Mouse (Mus musculus): ENCODE measurements at regions not wholly inside any gene's neighbourhood (a gene's known extent, or its start where the extent isn't known, plus 50 kb on each side); places are given as distances from the start of the nearest gene placed in this dataset.

DNA sequence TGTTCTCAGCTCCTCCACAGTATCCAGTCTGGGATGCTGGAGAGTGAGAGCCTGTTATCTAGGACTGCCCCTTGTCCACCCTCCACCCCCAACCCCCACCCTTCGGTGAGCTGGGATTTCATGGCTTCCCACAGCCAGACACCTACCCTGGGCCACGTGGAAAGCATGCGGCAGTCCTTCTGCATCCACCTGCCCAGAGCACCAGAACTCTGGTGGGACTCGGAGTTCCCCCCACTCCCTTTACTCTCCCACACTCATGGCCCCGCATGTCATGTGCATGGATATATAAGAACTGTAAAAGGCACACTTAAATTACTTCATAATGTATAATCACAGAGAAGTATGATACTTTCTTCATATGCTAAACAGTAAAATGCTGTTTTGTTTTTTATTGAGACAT, 175.5 kb upstream of the Ahr start:
- Histone ChIP-seq H3K9ac (no peak overlapping the region), H3K4me2 (replicated peaks) (no peak overlapping the region), H3K4me1 (no peaks in the 10 kb centered on the region), H3K36me3 (no peaks in the 10 kb centered on the region), H3K4me3 (no peak overlapping the region), H3K9me3 (replicated peaks) (no peaks in the 10 kb centered on the region), H3K27ac (no peak overlapping the region), H3K27me3 (no peaks in the 10 kb centered on the region)
- 73% methylated on average over 5 of the region's 5 CpGs for WGBS
- no peak for ATAC-seq (ENCODE audit: low FRiP score)

DNA sequence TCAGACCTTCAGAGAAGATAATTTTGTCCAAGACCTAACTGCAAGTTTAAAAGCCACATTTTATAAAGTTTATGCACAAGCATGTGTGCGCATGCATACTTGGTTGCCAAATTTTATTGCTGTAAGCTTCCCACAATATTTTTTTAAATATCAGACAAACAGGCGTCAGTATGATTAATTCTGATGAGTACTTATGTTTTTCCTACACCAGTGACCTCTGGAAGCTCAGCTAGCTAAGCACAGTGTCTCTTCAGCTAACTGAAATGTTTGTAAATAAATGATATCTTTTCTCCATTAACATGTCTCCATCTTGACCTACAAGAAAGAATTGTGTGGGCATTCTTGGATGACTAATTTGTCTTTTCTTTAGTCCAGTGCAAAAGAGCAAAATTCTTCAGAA, 168.6 kb upstream of the Ahr start:
- Histone ChIP-seq H3K9ac (no peak overlapping the region), H3K27me3 (no peaks in the 10 kb centered on the region), H3K36me3 (no peaks in the 10 kb centered on the region), H3K27ac (no peak overlapping the region), H3K4me1 (no peaks in the 10 kb centered on the region), H3K9me3 (replicated peaks) (no peaks in the 10 kb centered on the region), H3K4me3 (no peak overlapping the region), H3K4me2 (replicated peaks) (no peak overlapping the region)
- WGBS = 89% methylated on average over 2 of the region's 2 CpGs
- no peak for ATAC-seq (ENCODE audit: low FRiP score)

DNA sequence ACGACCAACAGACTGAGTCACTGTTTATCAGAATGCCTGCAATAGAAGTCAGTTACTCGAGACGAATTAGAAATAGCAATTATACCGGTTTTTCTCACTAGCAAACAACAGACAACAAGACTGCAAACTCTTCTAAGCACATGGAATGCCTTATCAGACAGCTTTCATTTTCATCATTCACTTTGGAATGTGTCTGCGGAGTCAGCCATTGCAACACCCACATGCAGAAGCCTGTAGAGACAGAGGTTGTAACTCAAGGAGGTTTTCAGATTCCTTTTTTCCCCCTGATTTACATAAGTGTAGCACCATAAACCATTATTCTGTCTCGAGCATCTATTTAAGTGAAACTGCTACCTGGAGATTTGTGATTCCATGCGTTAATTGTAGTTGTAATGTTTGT, 167.8 kb upstream of the Ahr start:
- Histone ChIP-seq H3K4me3 (no peak overlapping the region), H3K9ac (no peak overlapping the region), H3K4me1 (no peaks in the 10 kb centered on the region), H3K36me3 (no peaks in the 10 kb centered on the region), H3K9me3 (replicated peaks) (no peaks in the 10 kb centered on the region), H3K4me2 (replicated peaks) (no peak overlapping the region), H3K27ac (no peak overlapping the region), H3K27me3 (no peaks in the 10 kb centered on the region)
- ATAC-seq (ENCODE audit: low FRiP score) = no peak
- 80% methylated on average over 7 of the region's 7 CpGs for WGBS

DNA sequence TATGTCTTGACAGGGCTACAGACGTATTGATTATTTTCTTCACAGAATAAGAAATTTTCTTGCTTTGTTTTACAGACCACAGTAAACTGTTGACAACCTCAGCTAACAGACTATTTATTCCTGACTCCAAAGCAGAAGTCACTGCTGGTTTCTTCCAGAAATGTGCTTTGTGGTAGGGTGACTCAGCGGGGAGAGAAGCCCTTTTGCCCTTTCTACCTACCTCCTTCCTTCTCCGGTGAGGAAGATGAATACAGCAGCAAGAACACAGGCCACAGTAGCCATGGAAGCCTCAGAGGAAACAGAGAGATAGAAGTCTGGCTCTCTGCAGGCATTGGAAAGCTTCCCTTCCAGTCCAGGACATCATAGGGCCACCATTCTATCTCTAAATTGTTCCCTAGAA, 159.4 kb upstream of the Ahr start:
- H3K4me2 ChIP-seq (replicated peaks) = no peak overlapping the region
- no peak overlapping the region for H3K9ac ChIP-seq
- no peak overlapping the region for H3K4me3 ChIP-seq
- no peak for ATAC-seq (ENCODE audit: low FRiP score)
- no peaks in the 10 kb centered on the region for H3K9me3 ChIP-seq (replicated peaks)
- no peak overlapping the region for H3K27ac ChIP-seq
- no peaks in the 10 kb centered on the region for H3K27me3 ChIP-seq
- no peaks in the 10 kb centered on the region for H3K4me1 ChIP-seq
- H3K36me3 ChIP-seq = no peaks in the 10 kb centered on the region
- 81% methylated on average over 3 of the region's 3 CpGs for WGBS

DNA sequence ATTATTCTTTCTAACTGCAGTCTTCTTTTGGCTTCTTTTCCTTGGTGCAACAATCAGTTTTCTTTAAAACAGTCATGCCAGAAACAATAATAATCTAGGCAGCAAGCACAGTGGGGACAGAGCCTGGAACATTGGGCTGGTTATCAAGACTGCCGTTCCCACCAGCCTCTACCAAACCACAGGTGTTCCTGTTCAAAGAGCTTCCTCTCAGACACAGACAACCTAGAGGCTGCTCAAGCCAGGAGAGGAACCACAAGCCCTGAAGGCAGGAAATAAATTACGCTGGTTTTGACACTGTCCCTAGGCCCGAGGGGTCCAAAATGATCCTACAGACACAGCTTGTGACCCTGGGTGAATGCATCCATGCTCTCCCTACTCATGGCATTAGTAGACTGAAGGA, 156.1 kb upstream of the Ahr start:
- Histone ChIP-seq H3K27me3 (no peaks in the 10 kb centered on the region), H3K4me2 (replicated peaks) (no peak overlapping the region), H3K9ac (no peak overlapping the region), H3K9me3 (replicated peaks) (no peaks in the 10 kb centered on the region), H3K27ac (no peak overlapping the region), H3K4me1 (no peaks in the 10 kb centered on the region), H3K4me3 (no peak overlapping the region), H3K36me3 (no peaks in the 10 kb centered on the region)
- ATAC-seq (ENCODE audit: low FRiP score) = no peak
- 84% methylated on average over 3 of the region's 3 CpGs for WGBS

DNA sequence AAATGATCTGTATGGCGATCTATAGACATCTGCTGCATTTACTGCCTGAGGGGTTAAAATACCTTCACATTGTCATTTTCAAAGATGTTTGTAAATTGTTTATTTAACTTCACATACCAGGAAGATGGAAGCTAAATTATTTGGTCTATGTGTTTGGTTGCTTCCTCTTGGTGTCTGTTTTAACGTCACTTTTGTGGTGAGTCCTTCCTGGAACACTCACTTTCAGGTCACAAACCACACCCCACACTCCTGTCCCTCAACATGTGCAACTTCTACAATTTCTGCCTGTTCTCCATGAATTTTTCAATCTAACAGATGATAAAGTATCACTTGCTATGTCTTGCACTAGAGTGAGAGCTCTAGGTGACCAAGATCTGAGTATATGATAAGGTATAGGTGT, 151.4 kb upstream of the Ahr start:
- Histone ChIP-seq H3K4me2 (replicated peaks) (no peak overlapping the region), H3K4me3 (no peak overlapping the region), H3K9me3 (replicated peaks) (no peaks in the 10 kb centered on the region), H3K27ac (no peak overlapping the region), H3K4me1 (no peaks in the 10 kb centered on the region), H3K9ac (no peak overlapping the region), H3K27me3 (no peaks in the 10 kb centered on the region), H3K36me3 (no peaks in the 10 kb centered on the region)
- WGBS = 85% methylated on average over 2 of the region's 2 CpGs
- no peak for ATAC-seq (ENCODE audit: low FRiP score)

DNA sequence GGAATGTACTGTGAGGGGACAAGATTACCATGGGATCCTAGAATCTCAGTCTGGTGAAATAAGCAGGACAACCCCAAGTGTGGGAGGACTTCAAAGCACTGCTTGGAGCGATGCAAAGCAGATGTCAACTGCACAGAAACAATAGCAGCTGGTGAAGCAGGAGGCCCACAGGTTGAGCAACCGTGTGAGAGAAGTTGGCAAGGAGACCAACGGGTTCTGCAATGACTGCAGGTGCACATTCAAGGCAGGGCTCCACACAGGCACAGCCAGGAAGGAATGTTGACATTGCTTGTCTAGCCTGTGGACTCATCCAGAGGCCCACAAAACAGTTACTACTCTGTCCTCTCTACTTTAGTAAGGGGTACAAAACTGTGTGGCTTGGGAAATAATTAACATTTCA, 150.4 kb upstream of the Ahr start:
- H3K36me3 ChIP-seq = no peaks in the 10 kb centered on the region
- H3K4me1 ChIP-seq = no peaks in the 10 kb centered on the region
- no peaks in the 10 kb centered on the region for H3K9me3 ChIP-seq (replicated peaks)
- WGBS = 69% methylated on average over 3 of the region's 3 CpGs
- no peak overlapping the region for H3K27ac ChIP-seq
- no peaks in the 10 kb centered on the region for H3K27me3 ChIP-seq
- ATAC-seq (ENCODE audit: low FRiP score) = no peak
- H3K4me3 ChIP-seq = no peak overlapping the region
- no peak overlapping the region for H3K9ac ChIP-seq
- no peak overlapping the region for H3K4me2 ChIP-seq (replicated peaks)

DNA sequence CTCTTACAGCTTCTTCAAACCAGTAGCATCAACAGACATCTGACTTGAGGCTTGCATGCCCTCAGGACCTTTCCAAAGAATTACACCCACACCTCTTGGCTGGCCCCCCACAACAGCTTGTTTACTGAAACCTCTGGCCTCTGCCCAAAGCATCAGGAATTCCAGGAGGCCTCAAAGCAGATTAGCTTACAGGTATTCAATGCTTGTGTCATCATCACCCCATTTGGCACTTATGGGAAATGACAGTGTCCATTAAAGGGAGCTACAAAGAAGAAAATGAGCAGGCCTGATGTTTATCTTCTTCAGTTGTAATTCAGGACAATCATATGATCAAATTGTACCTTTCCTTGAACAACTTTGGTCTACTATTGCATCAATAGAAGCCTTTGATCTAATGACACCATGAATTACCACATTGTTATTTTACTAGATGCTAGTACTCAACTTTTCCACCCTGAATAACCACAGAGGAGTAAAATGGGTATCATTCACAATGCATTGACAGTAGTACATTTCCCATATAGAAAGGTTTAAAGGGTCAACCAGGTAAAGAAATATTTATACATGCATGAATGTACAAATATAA, 147.1 kb upstream of the Ahr start:
- no peaks in the 10 kb centered on the region for H3K36me3 ChIP-seq
- no peak overlapping the region for H3K4me3 ChIP-seq
- H3K4me1 ChIP-seq = no peaks in the 10 kb centered on the region
- no peak for ATAC-seq (ENCODE audit: low FRiP score)
- no peak overlapping the region for H3K9ac ChIP-seq
- no peaks in the 10 kb centered on the region for H3K27me3 ChIP-seq
- H3K9me3 ChIP-seq (replicated peaks) = no peaks in the 10 kb centered on the region
- no peak overlapping the region for H3K4me2 ChIP-seq (replicated peaks)
- no peak overlapping the region for H3K27ac ChIP-seq

DNA sequence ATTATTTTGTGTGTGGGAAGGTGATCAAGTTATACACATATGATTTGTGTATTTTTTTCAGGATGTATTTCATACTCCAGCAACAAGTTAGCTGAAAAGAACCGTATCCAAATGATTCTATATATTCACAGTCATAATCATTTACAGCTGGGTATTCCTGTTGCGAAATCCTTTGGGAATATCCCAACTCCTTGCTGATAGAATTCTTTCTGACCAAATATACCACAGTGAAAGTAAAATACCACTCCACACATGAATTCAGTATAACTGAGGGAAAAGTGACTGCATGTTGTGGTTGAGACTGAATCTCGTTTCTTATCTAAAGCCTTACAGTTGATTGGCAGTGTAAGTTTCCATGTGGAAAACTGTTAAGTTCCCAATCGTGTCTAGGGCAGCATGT, 145.1 kb upstream of the Ahr start:
- no peaks in the 10 kb centered on the region for H3K4me1 ChIP-seq
- 75% methylated on average over 4 of the region's 4 CpGs for WGBS
- no peak overlapping the region for H3K27ac ChIP-seq
- no peak overlapping the region for H3K9ac ChIP-seq
- no peak for ATAC-seq (ENCODE audit: low FRiP score)
- no peaks in the 10 kb centered on the region for H3K27me3 ChIP-seq
- H3K4me3 ChIP-seq = no peak overlapping the region
- no peak overlapping the region for H3K4me2 ChIP-seq (replicated peaks)
- no peaks in the 10 kb centered on the region for H3K36me3 ChIP-seq
- no peaks in the 10 kb centered on the region for H3K9me3 ChIP-seq (replicated peaks)

DNA sequence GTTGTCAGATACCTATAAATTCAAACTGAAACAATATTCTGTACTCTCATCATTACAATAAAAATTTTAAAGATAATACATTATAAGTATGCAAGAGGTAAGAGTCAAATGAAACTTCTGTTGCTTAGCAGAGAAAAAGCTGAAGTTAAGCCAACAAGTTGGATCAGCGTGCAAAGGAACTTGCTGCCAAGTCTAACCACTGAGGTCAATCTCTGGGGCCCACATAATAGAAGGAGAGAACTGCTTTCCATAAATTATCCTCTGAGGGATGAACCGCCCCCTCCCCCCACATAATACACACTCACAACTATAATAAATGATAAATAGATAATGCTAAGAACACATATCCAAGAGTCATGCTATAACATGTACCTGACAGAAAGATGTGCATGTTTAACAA, 144.2 kb upstream of the Ahr start:
- no peak overlapping the region for H3K4me3 ChIP-seq
- H3K9ac ChIP-seq = no peak overlapping the region
- no peaks in the 10 kb centered on the region for H3K9me3 ChIP-seq (replicated peaks)
- no peaks in the 10 kb centered on the region for H3K36me3 ChIP-seq
- H3K4me2 ChIP-seq (replicated peaks) = no peak overlapping the region
- H3K4me1 ChIP-seq = no peaks in the 10 kb centered on the region
- no peaks in the 10 kb centered on the region for H3K27me3 ChIP-seq
- no peak overlapping the region for H3K27ac ChIP-seq
- WGBS = 78% methylated on average over 2 of the region's 2 CpGs
- ATAC-seq (ENCODE audit: low FRiP score) = no peak

DNA sequence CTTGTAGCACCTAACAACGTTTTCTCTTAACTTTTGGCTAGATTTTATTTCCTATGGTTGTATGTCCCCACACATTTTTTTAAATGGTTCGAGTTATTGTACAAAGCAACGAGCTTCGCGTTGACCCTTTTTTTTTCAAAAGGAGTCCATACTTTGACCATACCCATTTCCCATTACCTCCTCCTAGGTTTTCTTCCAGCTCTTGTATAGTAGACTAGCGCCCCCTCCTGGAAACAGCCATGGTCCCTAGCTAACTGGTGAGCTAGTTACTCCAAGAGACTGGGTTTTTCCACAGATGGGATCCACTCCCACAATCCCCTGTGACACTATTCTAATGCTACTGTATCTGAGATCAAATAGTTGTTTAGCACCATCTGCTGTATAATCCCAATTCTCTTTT, 139.6 kb upstream of the Ahr start:
- no peak for ATAC-seq (ENCODE audit: low FRiP score)
- H3K4me1 ChIP-seq = no peaks in the 10 kb centered on the region

DNA sequence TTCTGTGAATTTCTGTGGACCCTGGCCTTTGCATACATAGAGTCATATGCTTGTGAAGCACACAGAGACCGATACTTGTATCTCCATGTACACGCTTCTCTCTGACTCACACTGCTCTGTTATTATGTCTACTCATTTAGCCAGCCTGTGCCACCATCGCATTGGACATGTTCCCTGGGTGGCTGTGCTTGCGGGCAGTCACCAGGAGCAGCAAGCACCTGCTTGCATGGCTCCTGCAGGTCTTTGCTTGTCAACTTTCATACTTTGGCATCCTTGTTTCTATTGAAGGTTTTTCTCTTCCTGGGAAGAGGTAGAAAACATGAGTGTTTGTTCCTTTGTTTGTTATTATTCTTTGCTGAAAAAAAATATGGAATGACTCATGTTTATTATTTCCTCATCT, 136.1 kb upstream of the Ahr start:
- H3K9ac ChIP-seq = no peak overlapping the region
- no peak for ATAC-seq (ENCODE audit: low FRiP score)
- no peak overlapping the region for H3K4me2 ChIP-seq (replicated peaks)
- no peaks in the 10 kb centered on the region for H3K9me3 ChIP-seq (replicated peaks)
- no peak overlapping the region for H3K27ac ChIP-seq
- H3K27me3 ChIP-seq = no peaks in the 10 kb centered on the region
- no peaks in the 10 kb centered on the region for H3K36me3 ChIP-seq
- H3K4me1 ChIP-seq = no peaks in the 10 kb centered on the region
- WGBS = 92% methylated on average over 4 of the region's 4 CpGs
- H3K4me3 ChIP-seq = no peak overlapping the region

More for the DNA sequence above, 139.6 kb upstream of the Ahr start:
- no peak overlapping the region for H3K9ac ChIP-seq
- H3K27me3 ChIP-seq = no peaks in the 10 kb centered on the region
- no peak overlapping the region for H3K27ac ChIP-seq
- WGBS = 44% methylated on average over 6 of the region's 6 CpGs
- no peaks in the 10 kb centered on the region for H3K9me3 ChIP-seq (replicated peaks)
- no peak overlapping the region for H3K4me3 ChIP-seq
- no peaks in the 10 kb centered on the region for H3K36me3 ChIP-seq
- no peak overlapping the region for H3K4me2 ChIP-seq (replicated peaks)

DNA sequence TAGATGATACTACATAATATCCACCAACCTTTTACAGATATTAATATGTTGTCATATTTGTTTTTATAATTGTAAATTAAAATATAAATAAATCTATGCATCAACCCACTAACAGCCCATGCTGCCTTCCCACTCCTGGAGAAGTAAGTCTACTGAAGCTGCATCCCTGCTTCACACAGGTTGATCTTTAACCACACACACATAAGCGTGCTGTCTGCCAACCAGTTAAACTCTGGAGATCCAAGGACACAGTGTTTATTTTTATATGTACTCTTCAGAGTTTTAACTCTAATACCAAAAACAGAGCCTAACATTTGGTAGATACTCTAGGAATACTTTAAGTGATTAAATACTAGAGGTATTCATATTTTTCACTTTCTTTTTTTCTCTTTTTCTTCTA, 133.9 kb upstream of the Ahr start:
- WGBS = 93% methylated on average over 1 of the region's 1 CpGs
- Histone ChIP-seq H3K27ac (no peak overlapping the region), H3K9me3 (replicated peaks) (no peaks in the 10 kb centered on the region), H3K4me2 (replicated peaks) (no peak overlapping the region), H3K4me1 (no peaks in the 10 kb centered on the region), H3K4me3 (no peak overlapping the region), H3K27me3 (no peaks in the 10 kb centered on the region), H3K36me3 (no peaks in the 10 kb centered on the region), H3K9ac (no peak overlapping the region)
- ATAC-seq (ENCODE audit: low FRiP score) = no peak

DNA sequence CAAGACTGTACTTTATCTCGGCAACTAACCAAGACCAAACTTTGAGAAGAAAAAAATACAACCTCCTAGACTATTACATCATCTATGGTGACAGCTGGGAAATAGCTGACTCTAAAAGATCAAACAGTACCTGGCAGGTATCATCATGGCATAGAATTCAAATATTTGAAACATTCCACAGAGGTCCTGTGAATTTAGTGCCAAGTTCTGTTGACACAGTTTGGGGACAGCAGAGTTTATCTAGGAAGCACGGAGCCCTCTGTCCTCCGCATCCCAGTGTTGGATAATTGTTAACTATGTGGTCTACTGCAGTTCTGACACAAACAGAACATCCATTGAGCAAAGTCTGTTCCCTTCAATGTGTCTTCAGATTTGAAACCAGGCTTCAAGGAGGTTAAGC, 132.9 kb upstream of the Ahr start:
- no peak for ATAC-seq (ENCODE audit: low FRiP score)
- WGBS = 87% methylated on average over 3 of the region's 3 CpGs
- Histone ChIP-seq H3K4me1 (no peaks in the 10 kb centered on the region), H3K9me3 (replicated peaks) (no peaks in the 10 kb centered on the region), H3K4me3 (no peak overlapping the region), H3K27me3 (no peaks in the 10 kb centered on the region), H3K9ac (no peak overlapping the region), H3K27ac (no peak overlapping the region), H3K36me3 (no peaks in the 10 kb centered on the region), H3K4me2 (replicated peaks) (no peak overlapping the region)
